Mouse (Mus musculus): Measurements from ENCODE around the gene AU040320. TPM values are rescaled to one million over a fixed set of nuclear protein-coding genes. Genes with fewer than 3 reads are reported as not detected.
A peak's percentile ranks its signal among the peaks of the same experiment; 100 is the strongest.

Gene AU040320
- polyA plus RNA-seq, 1 experiment from 2014 or later: 18.9 TPM

- H3K9me3 ChIP-seq (ENCODE audit: control insufficient read depth, low read length): no peaks in the 10 kb centered on the region
- H3K27ac ChIP-seq (replicated peaks; ENCODE audit: low read depth, low read length): no peak overlapping the region
- H3K27me3 ChIP-seq (ENCODE audit: control insufficient read depth, insufficient read depth, low read length): no peaks in the 10 kb centered on the region
- ATAC-seq (ENCODE audit: insufficient number of reproducible peaks, low FRiP score, low TSS enrichment, low read depth) (no peak), DNase-seq (ENCODE audit: low spot score) (no peak)
- peak overlapping the region; percentile 57 for H3K4me2 ChIP-seq (ENCODE audit: low read depth, severe bottlenecking)
- peak overlapping the region; percentile 84 for H3K4me3 ChIP-seq (ENCODE audit: low read depth, low read length)
- peak overlapping the region; percentile 81 for H3K9ac ChIP-seq (ENCODE audit: low read length)
- peaks cover 3% of the 10 kb centered on the region; the same call in 1 of the 2 replicates for H3K36me3 ChIP-seq (ENCODE audit: control insufficient read depth, insufficient read depth, low read length)
- H3K4me1 ChIP-seq (ENCODE audit: control insufficient read depth, insufficient read depth, low read length): peaks cover 15% of the 10 kb centered on the region
- WGBS: 3% methylated on average over 12 of the region's 12 CpGs
Observed at GRCm38 (mm10) chr4:126754231-126754611, 877 bp downstream of the AU040320 start.

- H3K9ac ChIP-seq (ENCODE audit: low read length): no peak overlapping the region
Observed at GRCm38 (mm10) chr4:126754736-126755374, 1.5 kb downstream of the AU040320 start.

GRCm38 (mm10) chr4:126756766-126757165, 3.4 kb downstream of the AU040320 start:
- H3K36me3 ChIP-seq (ENCODE audit: control insufficient read depth, insufficient read depth, low read length): no peaks in the 10 kb centered on the region
- no peaks in the 10 kb centered on the region for H3K9me3 ChIP-seq (ENCODE audit: control insufficient read depth, low read length)
- DNase-seq (ENCODE audit: low spot score): no peak
- 91% methylated on average over 4 of the region's 4 CpGs for WGBS
- no peak for ATAC-seq (ENCODE audit: insufficient number of reproducible peaks, low FRiP score, low TSS enrichment, low read depth)
- H3K27ac ChIP-seq (replicated peaks; ENCODE audit: low read depth, low read length): no peak overlapping the region
- H3K27me3 ChIP-seq (ENCODE audit: control insufficient read depth, insufficient read depth, low read length): no peaks in the 10 kb centered on the region
- H3K4me3 ChIP-seq (ENCODE audit: low read depth, low read length): no peak overlapping the region
- no peak overlapping the region for H3K9ac ChIP-seq (ENCODE audit: low read length)
- peaks cover 11% of the 10 kb centered on the region for H3K4me1 ChIP-seq (ENCODE audit: control insufficient read depth, insufficient read depth, low read length)
- no peak overlapping the region for H3K4me2 ChIP-seq (ENCODE audit: low read depth, severe bottlenecking)

More at GRCm38 (mm10) chr4:126754736-126755374, 1.5 kb downstream of the AU040320 start:
- peaks cover 15% of the 10 kb centered on the region for H3K4me1 ChIP-seq (ENCODE audit: control insufficient read depth, insufficient read depth, low read length)
- no peak overlapping the region for H3K27ac ChIP-seq (replicated peaks; ENCODE audit: low read depth, low read length)
- WGBS: 63% methylated on average over 12 of the region's 12 CpGs
- peak overlapping the region; percentile 84; the same call in 1 of the 2 replicates for H3K4me3 ChIP-seq (ENCODE audit: low read depth, low read length)
- no peak for ATAC-seq (ENCODE audit: insufficient number of reproducible peaks, low FRiP score, low TSS enrichment, low read depth)
- peak overlapping the region; percentile 57; the same call in 1 of the 2 replicates for H3K4me2 ChIP-seq (ENCODE audit: low read depth, severe bottlenecking)
- DNase-seq (ENCODE audit: low spot score): no peak
- no peaks in the 10 kb centered on the region for H3K9me3 ChIP-seq (ENCODE audit: control insufficient read depth, low read length)
- peaks cover 3% of the 10 kb centered on the region; the same call in 1 of the 2 replicates for H3K36me3 ChIP-seq (ENCODE audit: control insufficient read depth, insufficient read depth, low read length)
- H3K27me3 ChIP-seq (ENCODE audit: control insufficient read depth, insufficient read depth, low read length): no peaks in the 10 kb centered on the region

GRCm38 (mm10) chr4:126758299-126758698, 5.0 kb downstream of the AU040320 start:
- H3K9me3 ChIP-seq (ENCODE audit: control insufficient read depth, low read length): no peaks in the 10 kb centered on the region
- DNase-seq (ENCODE audit: low spot score): no peak
- H3K4me1 ChIP-seq (ENCODE audit: control insufficient read depth, insufficient read depth, low read length): 0 out of 2 replicates have a peak, but pooled peaks cover 3% of the 10 kb centered on the region
- H3K27ac ChIP-seq (replicated peaks; ENCODE audit: low read depth, low read length): no peak overlapping the region
- no peaks in the 10 kb centered on the region for H3K27me3 ChIP-seq (ENCODE audit: control insufficient read depth, insufficient read depth, low read length)
- no peak for ATAC-seq (ENCODE audit: insufficient number of reproducible peaks, low FRiP score, low TSS enrichment, low read depth)
- H3K9ac ChIP-seq (ENCODE audit: low read length): no peak overlapping the region
- no peaks in the 10 kb centered on the region for H3K36me3 ChIP-seq (ENCODE audit: control insufficient read depth, insufficient read depth, low read length)
- no peak overlapping the region for H3K4me2 ChIP-seq (ENCODE audit: low read depth, severe bottlenecking)
- WGBS: 85% methylated on average over 5 of the region's 5 CpGs
- no peak overlapping the region for H3K4me3 ChIP-seq (ENCODE audit: low read depth, low read length)

GRCm38 (mm10) chr4:126759435-126759834, 6.1 kb downstream of the AU040320 start:
- no peak for ATAC-seq (ENCODE audit: insufficient number of reproducible peaks, low FRiP score, low TSS enrichment, low read depth)
- no peak overlapping the region for H3K4me3 ChIP-seq (ENCODE audit: low read depth, low read length)
- 71% methylated on average over 2 of the region's 2 CpGs for WGBS

GRCm38 (mm10) chr4:126762586-126763359, 9.4 kb downstream of the AU040320 start:
- no peak overlapping the region for H3K4me3 ChIP-seq (ENCODE audit: low read depth, low read length)
- DNase-seq (ENCODE audit: low spot score): no peak
- 56% methylated on average over 11 of the region's 11 CpGs for WGBS

More at GRCm38 (mm10) chr4:126759435-126759834, 6.1 kb downstream of the AU040320 start:
- Histone ChIP-seq H3K9me3 (ENCODE audit: control insufficient read depth, low read length) (no peaks in the 10 kb centered on the region), H3K4me1 (ENCODE audit: control insufficient read depth, insufficient read depth, low read length) (0 out of 2 replicates have a peak, but pooled peaks cover under 1% of the 10 kb centered on the region), H3K4me2 (ENCODE audit: low read depth, severe bottlenecking) (no peak overlapping the region), H3K9ac (ENCODE audit: low read length) (no peak overlapping the region), H3K27ac (replicated peaks; ENCODE audit: low read depth, low read length) (no peak overlapping the region), H3K36me3 (ENCODE audit: control insufficient read depth, insufficient read depth, low read length) (no peaks in the 10 kb centered on the region), H3K27me3 (ENCODE audit: control insufficient read depth, insufficient read depth, low read length) (no peaks in the 10 kb centered on the region)
- DNase-seq (ENCODE audit: low spot score): no peak

GRCm38 (mm10) chr4:126763483-126763882, 10.1 kb downstream of the AU040320 start:
- no peak overlapping the region for H3K4me2 ChIP-seq (ENCODE audit: low read depth, severe bottlenecking)
- H3K27ac ChIP-seq (replicated peaks; ENCODE audit: low read depth, low read length): no peak overlapping the region
- H3K27me3 ChIP-seq (ENCODE audit: control insufficient read depth, insufficient read depth, low read length): no peaks in the 10 kb centered on the region
- ATAC-seq (ENCODE audit: insufficient number of reproducible peaks, low FRiP score, low TSS enrichment, low read depth): no peak
- no peak overlapping the region for H3K4me3 ChIP-seq (ENCODE audit: low read depth, low read length)
- WGBS: 91% methylated on average over 2 of the region's 2 CpGs
- H3K9me3 ChIP-seq (ENCODE audit: control insufficient read depth, low read length): no peaks in the 10 kb centered on the region
- no peak for DNase-seq (ENCODE audit: low spot score)
- H3K9ac ChIP-seq (ENCODE audit: low read length): no peak overlapping the region
- H3K4me1 ChIP-seq (ENCODE audit: control insufficient read depth, insufficient read depth, low read length): no peaks in the 10 kb centered on the region
- 0 out of 2 replicates have a peak, but pooled peaks cover 2% of the 10 kb centered on the region for H3K36me3 ChIP-seq (ENCODE audit: control insufficient read depth, insufficient read depth, low read length)

More at GRCm38 (mm10) chr4:126762586-126763359, 9.4 kb downstream of the AU040320 start:
- ATAC-seq (ENCODE audit: insufficient number of reproducible peaks, low FRiP score, low TSS enrichment, low read depth): peak; percentile 60; the same call in 1 of the 2 replicates
- H3K4me1 ChIP-seq (ENCODE audit: control insufficient read depth, insufficient read depth, low read length): no peaks in the 10 kb centered on the region
- no peak overlapping the region for H3K27ac ChIP-seq (replicated peaks; ENCODE audit: low read depth, low read length)
- no peaks in the 10 kb centered on the region for H3K27me3 ChIP-seq (ENCODE audit: control insufficient read depth, insufficient read depth, low read length)
- no peak overlapping the region for H3K9ac ChIP-seq (ENCODE audit: low read length)
- H3K4me2 ChIP-seq (ENCODE audit: low read depth, severe bottlenecking): no peak overlapping the region
- H3K9me3 ChIP-seq (ENCODE audit: control insufficient read depth, low read length): no peaks in the 10 kb centered on the region
- no peaks in the 10 kb centered on the region for H3K36me3 ChIP-seq (ENCODE audit: control insufficient read depth, insufficient read depth, low read length)

GRCm38 (mm10) chr4:126769800-126770563, 16.6 kb downstream of the AU040320 start:
- no peak for DNase-seq (ENCODE audit: low spot score)
- WGBS: 90% methylated on average over 9 of the region's 9 CpGs
- Histone ChIP-seq H3K27ac (replicated peaks; ENCODE audit: low read depth, low read length) (no peak overlapping the region), H3K36me3 (ENCODE audit: control insufficient read depth, insufficient read depth, low read length) (0 out of 2 replicates have a peak, but pooled peaks cover 2% of the 10 kb centered on the region), H3K4me2 (ENCODE audit: low read depth, severe bottlenecking) (no peak overlapping the region), H3K9me3 (ENCODE audit: control insufficient read depth, low read length) (no peaks in the 10 kb centered on the region), H3K4me3 (ENCODE audit: low read depth, low read length) (no peak overlapping the region), H3K9ac (ENCODE audit: low read length) (no peak overlapping the region), H3K4me1 (ENCODE audit: control insufficient read depth, insufficient read depth, low read length) (no peaks in the 10 kb centered on the region), H3K27me3 (ENCODE audit: control insufficient read depth, insufficient read depth, low read length) (no peaks in the 10 kb centered on the region)
- ATAC-seq (ENCODE audit: insufficient number of reproducible peaks, low FRiP score, low TSS enrichment, low read depth): no peak
